Mouse (Mus musculus) heart, postnatal 10 days (tissue): Measurements from ENCODE around the gene 4931406P16Rik. TPM values are rescaled to one million over a fixed set of nuclear protein-coding genes. Genes with fewer than 3 reads are reported as not detected.
"Not testable (repeated sequence)": the region's sequence is repeated elsewhere in the genome, so short reads cannot be mapped to it uniquely, and the experiment has no call there.

Experiments used
- DNase-seq, 2 experiments: peaks; one replicate each; pipeline ENCODE4 v3.0.0; 2021
- intact Hi-C: fragments of 180-260 bp; cut with DNase I; formaldehyde crosslinking; loops from one replicate; pipeline ENCODE4 v1.15.1; 2025
- total RNA-seq, 2 experiments: library from RNA; stranded (reverse); gene quantifications; 2 replicates each; pipeline ENCODE4 v1.2.3; 2021

The 4931406P16Rik gene
- total RNA-seq = 100 to 1,000 TPM in 1 of 2 experiments, 10 to 100 TPM in 1; 95.5 to 102 TPM

GRCm38 (mm10) chr7:34313443-34313875 is at the start of gene 4931406P16Rik:
Gene 4931406P16Rik (minus strand): TSS chr7:34313551.
- intact Hi-C loops = loop anchor here (2.0 kb wide), 1 partner anchor 61 kb away; no protein-coding TSS in a partner anchor
- DNase-seq = peak; percentile 89 to 93

DNA sequence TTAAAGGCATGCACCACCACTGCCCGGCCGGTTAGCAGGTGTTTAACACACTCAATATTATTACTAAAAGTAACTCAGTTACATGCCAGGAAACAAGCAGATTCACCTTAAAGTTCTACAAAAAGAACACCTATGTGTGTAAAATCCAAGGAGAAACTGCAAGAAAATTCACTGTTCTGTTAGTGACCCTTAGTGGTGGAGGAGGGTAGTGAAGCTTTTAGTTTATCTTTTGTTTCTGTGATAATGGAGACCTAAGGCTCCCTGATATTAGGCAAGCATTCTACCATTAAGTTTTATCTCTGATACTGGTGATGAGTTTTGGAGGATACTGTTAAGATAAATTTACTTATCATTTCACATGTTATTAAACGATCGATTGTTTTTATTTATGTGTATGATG is 42.3 kb upstream of the 4931406P16Rik start:
- DNase-seq = peak; percentile 29 to 53
- intact Hi-C loops = loop anchor here (1.0 to 2.0 kb wide), 2 partner anchors 89 to 105 kb away; partner anchors contain the start of gene Gm6096

DNA sequence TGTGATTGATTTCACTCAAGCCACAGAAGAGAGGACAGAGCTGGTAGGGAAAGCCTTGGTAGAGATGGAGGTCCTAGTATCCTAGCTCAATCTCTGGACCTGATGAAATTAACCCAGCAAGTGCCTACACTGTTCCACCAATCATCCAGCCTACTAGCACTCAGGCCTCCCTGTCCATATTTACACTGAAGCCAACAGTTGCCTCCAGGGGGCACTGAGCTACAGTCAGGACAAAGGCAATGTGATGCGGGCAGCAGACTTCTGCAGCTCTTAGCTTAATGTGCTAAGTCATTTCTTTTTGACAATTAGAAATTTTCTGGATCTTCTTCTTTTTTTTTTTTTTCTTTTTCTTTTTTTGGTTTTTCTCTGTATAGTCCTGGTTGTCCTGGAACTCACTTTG is 38.6 kb upstream of the 4931406P16Rik start:
- DNase-seq = no peak
- intact Hi-C loops = no loop called here

DNA sequence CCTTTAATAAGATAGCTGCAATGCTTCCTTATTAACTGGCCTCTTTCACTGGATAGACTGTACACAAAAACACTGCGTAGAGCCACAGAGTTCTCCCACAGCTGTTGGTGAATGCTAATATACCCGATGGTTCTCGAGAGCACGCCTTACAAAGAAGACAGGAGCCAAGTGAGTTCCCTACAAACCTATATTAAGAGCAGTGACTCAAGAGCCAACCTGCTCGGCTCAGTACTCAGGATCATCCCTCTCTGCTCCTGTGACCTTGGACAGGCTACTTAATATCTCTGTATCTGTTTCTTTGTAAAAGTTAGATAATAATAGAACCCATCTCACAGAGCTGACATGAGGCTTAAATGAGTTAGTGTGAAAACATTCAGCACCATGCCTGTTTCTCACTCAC is 36.8 kb upstream of the 4931406P16Rik start:
- no peak for DNase-seq
- intact Hi-C loops = no loop called here

DNA sequence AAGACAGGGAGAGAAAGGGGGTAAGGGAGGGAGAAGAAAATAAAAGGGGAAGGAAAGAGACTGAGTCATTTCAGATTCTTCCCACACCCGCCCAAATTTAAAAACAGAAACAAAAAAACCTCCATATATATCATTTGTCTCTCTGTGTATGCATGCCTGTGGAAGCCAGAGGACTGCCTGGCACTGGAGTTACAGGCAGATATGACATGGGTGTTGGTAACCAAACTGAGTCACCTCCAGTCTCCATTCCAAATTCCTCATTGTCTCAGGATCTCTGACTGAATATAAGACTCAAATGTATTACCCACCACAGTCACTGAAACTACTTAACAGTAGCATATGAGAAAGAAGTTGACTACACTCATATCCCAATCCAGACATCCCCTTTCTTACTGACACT is 34.7 kb upstream of the 4931406P16Rik start:
- no peak for DNase-seq
- intact Hi-C loops = no loop called here

DNA sequence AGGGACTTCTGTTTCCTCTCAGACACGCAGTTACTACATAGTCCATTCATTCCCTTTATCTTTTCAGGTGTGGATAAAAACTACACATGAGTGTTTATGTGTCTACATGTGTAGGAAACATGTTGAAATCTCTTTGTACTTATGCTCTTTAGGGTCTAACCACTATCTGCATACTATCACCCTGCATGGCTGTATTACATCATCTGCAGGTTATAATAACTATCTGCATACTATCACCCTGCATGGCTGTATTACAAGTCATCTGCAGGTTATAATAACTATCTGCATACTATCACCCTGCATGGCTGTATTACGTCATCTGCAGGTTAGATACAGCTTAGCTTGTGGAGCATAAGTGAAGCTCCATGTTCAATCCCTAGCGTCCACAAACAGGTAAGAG is 33.7 kb upstream of the 4931406P16Rik start:
- intact Hi-C loops = no loop called here
- no peak for DNase-seq

DNA sequence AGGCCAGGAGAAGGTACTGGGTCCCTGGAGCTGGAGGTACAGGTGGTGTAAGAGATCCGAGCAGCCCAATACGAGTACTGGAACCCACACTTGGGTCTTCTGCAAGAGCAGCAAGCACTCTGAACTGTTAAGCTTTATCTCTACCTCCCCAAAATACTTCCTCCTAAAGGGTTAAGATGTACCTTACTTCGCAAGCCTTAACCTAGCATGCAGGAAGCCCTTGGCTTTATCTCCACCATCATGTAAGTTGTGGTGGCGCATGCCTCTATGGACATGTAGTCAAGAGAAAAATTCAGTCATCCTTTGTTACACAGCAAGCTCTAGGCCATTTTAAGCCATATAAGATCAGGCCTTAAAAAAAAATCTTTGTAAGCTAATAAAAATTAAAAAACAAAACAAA is 33.2 kb upstream of the 4931406P16Rik start:
- no peak for DNase-seq
- intact Hi-C loops = no loop called here

GRCm38 (mm10) chr7:34342040-34342793 is 28.9 kb upstream of the 4931406P16Rik start:
- intact Hi-C loops = no loop called here
- DNase-seq = no peak

DNA sequence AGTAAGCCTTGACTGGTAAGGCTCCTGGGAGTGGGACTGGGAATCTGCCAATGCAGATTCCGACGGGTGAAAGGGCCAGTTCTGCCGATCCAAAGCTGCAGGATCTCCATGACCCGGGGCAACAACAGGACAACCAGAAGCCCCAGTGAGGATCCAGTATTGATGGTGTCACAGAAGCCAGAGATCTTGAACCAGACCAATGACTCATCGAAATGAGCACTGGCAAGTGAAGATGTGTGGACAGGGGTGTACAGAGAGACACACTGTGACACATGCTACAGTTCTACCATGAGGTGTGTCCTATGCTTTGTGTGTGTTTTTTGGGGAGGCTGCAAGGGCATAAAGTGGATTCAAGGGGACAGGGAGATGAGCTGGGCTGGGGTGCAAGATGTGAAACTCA is 27.5 kb upstream of the 4931406P16Rik start:
- intact Hi-C loops = no loop called here

DNA sequence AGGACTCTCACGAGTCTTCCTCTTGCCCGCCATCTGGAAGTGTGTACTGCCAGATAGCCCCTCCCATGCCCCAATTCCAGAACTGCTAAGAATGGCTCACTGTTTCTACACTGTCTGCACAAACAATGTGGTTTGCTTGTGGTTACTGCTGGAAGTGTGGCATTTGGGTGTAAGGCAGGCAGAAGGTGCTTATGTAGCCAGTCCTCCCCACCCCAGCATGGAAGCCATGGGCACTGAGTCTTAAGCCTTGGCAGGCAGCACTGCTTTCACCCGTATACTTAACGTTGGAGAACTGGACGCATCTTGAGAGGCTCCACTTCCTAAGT is 25.8 kb upstream of the 4931406P16Rik start:
- intact Hi-C loops = no loop called here
- no peak for DNase-seq

More for the DNA sequence above, 27.5 kb upstream of the 4931406P16Rik start:
- no peak for DNase-seq

DNA sequence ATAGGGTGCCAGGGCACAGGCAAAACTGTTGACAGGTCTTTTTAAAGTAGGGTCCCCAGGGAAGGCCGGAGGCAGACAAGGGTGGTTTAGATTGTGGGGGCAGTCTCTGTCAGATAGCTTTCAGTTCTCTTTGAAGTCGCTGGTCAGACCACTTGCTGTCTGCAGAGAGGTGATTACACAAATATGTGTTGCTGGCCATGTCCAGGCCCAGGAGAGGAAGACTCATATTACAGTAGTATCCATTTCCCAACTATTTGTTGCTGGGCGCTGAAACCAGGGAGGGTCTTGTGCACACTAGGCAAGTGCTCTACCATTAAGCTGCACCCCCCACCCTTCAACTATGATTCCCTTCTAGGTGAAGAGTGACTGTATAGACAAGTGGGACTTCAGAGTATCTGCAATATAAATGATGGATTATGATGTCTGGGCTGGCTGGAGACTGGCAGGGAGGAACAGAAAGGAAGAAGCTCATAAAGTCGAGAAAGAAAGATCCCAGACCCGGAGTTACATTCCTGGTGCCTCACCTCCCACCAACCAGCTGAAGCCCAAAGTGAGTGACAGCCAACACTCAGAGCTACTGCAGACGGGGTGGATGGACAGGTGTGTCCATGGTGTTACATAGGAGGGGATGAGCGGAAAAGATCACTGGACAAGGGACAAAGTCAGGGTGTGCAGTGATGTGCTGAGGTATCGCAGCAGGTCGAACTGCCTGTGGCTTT is 25.3 kb upstream of the 4931406P16Rik start:
- intact Hi-C loops = no loop called here
- no peak for DNase-seq

GRCm38 (mm10) chr7:34337268-34337667 is 23.9 kb upstream of the 4931406P16Rik start:
- no peak for DNase-seq
- intact Hi-C loops = no loop called here

DNA sequence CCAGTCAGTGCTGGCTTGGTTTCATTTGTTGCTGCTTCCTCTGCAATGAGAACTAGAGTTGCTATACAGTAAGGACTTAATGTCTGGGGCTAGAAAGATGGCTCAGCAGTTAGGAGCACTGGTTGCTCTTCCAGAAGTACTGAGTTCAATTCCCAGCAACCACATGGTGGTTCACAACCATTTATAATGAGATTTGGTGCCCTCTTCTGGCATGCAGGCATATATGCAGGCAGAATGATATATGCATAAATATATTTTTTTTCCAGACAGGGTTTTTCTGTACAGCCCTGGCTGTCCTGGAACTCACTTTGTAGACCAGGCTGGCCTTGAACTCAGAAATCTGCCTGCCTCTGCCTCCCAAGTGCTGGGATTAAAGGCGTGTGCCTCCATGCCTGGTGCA is 23.2 kb upstream of the 4931406P16Rik start:
- intact Hi-C loops, DNase-seq: not testable (repeated sequence)

GRCm38 (mm10) chr7:34327493-34327892 is 14.1 kb upstream of the 4931406P16Rik start:
- no peak for DNase-seq
- intact Hi-C loops = no loop called here

DNA sequence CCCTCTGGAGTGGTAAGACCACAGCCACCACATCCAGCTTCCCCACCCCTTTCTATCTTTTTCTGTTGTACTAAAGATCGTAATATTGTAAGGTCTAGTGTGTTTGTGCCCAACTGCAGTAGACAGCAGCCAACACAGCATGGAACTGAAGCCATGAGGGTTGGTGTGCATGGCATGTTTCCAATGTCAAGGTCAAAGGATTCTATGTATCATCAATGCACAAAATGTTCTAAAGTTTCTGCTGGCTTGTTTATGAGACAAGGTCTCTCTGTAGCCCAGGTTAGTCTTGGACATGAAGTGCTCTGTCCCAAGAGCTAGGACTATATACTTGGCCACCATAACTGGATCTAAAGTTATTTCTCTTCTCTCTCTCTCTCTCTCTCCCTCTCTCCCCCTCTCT is 11.5 kb upstream of the 4931406P16Rik start:
- DNase-seq = no peak
- intact Hi-C loops = no loop called here

DNA sequence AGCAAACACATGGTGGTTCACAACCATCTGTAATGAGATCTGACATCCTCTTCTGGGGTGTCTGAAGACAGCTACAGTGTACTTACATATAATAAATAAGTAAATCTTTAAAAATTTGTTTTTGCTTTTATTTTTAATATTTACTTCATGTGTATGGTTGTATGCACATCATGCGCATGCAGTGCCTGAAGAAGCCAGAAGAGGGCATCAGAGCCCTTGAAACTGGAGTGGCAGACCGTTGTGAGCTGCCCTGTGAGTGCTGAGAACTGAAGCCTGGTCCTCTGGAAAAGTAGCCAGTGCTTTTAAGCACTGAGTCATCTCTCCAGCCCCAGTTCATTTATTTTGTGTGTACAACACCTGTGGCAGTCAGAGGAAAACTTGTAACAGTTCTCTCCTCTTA is 10.7 kb upstream of the 4931406P16Rik start:
- no peak for DNase-seq
- intact Hi-C loops = no loop called here

DNA sequence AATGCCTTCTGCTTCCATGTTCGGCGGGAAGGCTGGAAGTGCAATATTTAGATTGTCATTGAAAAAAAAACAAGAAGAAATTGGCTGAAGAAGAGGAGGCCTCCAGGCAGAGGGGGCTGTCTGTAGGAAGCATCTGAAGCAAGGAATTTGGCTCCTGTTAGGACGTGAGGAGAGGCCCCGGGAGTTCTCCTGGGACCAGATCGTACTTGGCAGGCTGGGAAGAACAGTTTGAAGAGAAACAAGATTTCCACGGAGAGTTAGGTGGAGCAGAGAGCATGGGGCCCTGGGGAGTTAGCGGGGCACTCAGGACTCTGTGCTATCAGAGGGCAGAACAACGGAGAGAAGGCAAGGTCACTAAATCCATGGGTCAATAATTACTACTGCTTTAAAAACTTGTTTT is 10.0 kb upstream of the 4931406P16Rik start:
- intact Hi-C loops = no loop called here
- DNase-seq = peak; percentile 55 to 56

- intact Hi-C loops = no loop called here
- DNase-seq = no peak
Observed at GRCm38 (mm10) chr7:34321958-34322357, 8.6 kb upstream of the 4931406P16Rik start.

GRCm38 (mm10) chr7:34321119-34321518 is 7.8 kb upstream of the 4931406P16Rik start:
- intact Hi-C loops = no loop called here
- DNase-seq = no peak

- intact Hi-C loops = no loop called here
- peak; percentile 62 to 65 for DNase-seq
Observed at GRCm38 (mm10) chr7:34319957-34320356, 6.6 kb upstream of the 4931406P16Rik start.

DNA sequence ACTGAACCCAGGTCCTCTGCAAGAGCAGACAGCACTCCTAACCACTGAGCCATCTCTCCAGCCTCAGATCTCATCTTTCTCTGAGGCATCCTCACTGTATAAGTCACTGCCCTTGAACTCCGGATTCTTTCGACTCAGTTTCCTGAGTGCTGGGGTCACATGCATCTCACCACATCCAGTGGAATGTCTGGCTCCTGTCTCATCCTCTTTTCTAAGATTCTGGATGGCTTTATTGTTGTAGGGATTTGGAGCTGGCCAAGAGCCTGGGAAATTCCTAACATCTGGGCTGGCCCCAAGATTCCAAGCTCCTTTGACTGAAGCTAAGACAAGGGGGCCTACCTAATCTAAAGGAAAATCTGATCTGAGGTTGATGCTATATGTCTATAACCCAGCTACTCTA is 5.8 kb upstream of the 4931406P16Rik start:
- intact Hi-C loops = no loop called here
- peak; percentile 63 to 71 for DNase-seq

DNA sequence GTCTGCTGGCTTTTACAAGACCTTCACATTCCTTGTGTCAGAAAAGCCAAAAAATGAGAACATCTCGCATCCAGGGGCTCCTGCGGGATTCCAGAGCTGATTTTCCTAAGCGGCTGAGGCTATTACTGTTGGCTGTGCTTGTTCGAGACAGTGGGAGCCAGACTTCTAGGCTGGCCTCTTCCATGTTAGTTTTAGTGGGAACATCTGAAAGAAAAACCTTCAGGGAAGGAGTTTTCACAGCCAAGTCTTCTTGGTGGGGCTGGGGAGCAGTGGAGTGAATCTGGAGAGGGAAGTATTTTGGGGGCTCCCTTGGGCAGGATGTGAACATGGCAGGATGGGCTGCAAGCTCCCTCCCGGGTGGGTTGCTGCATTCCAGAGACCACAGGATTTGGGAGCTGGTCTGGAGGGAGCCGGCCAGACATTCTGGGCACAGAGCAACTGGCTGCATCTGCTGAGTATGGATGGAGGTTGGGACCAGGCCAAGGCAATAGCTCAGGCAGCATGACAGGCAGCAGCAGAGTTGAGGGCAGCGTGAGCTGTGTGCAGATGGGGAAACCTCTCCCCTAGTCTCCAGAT is 4.6 kb upstream of the 4931406P16Rik start:
- DNase-seq = peak; percentile 75 to 79
- intact Hi-C loops = no loop called here
